Mouse (Mus musculus): ENCODE measurements around the gene Gclm.

DNA sequence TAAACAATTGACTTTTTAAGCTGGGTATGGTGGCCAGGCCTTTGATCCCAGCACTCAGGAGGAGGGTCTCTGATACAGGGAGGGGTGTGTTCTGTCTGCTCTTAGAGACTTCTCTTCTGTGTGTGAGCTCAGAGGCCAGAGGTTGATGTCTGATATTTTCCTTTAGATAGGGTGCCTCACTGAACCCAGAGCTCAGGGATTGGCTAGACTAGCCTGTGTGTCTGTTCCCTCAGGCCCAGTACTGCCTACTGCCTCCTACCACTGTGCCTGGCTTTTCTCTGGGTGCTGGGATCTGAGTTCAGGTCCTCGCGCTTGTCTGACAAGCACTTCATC is 2.4 kb downstream of the Gclm start:
- no peak for TF ChIP-seq CTCF (IDR thresholded peaks at IDR 0.05; ENCODE audit: low read depth, low read length)
- TF ChIP-seq TAL1 (conservative IDR thresholded peaks at IDR 0.05; ENCODE audit: low read depth, low read length), result no peak
- TF ChIP-seq GATA1 (IDR thresholded peaks at IDR 0.05; ENCODE audit: borderline replicate concordance, low read length), result no peak
- no peak for TF ChIP-seq POLR2AphosphoS5 (IDR thresholded peaks at IDR 0.05; ENCODE audit: insufficient replicate concordance, low read depth, low read length)

Measured in G1E (cell line).